Mouse (Mus musculus): ENCODE measurements around the gene Men1. TPM values are rescaled to one million over a fixed set of nuclear protein-coding genes. Genes with fewer than 3 reads are reported as not detected.
"Not testable (repeated sequence)": the region's sequence is repeated elsewhere in the genome, so short reads cannot be mapped to it uniquely, and the experiment has no call there.

Men1 gene
- polyA plus RNA-seq, 1 experiment from 2014 or later, result 42.1 TPM

GRCm38 (mm10) chr19:6310181-6310580 lies 24.6 kb upstream of the Men1 start:
- Histone ChIP-seq H3K9me3 (ENCODE audit: low read length) (no peaks in the 10 kb centered on the region), H3K27ac (ENCODE audit: low read length) (no peak overlapping the region), H3K4me3 (ENCODE audit: low read depth, low read length) (no peak overlapping the region), H3K4me2 (replicated peaks; ENCODE audit: low read depth, low read length) (no peak overlapping the region), H3K27me3 (replicated peaks; ENCODE audit: insufficient read depth, low read length) (no peaks in the 10 kb centered on the region), H3K9ac (replicated peaks; ENCODE audit: low read depth) (no peak overlapping the region), H3K36me3 (ENCODE audit: insufficient read depth, low read length) (peaks cover 10% of the 10 kb centered on the region; the same call in 1 of the 2 replicates), H3K4me1 (ENCODE audit: insufficient read depth, low read depth, low read length) (peaks cover 5% of the 10 kb centered on the region)
- DNase-seq (ENCODE audit: low spot score) (no peak), ATAC-seq (no peak)
- no peak for TF ChIP-seq EP300 (IDR thresholded peaks at IDR 0.05)
- TF ChIP-seq CTCF (IDR thresholded peaks at IDR 0.05), result no peak
- 93% methylated on average over 5 of the region's 5 CpGs for WGBS

- H3K4me2 ChIP-seq (replicated peaks; ENCODE audit: low read depth, low read length); H3K4me3 ChIP-seq (ENCODE audit: low read depth, low read length); H3K9ac ChIP-seq (replicated peaks; ENCODE audit: low read depth); H3K27me3 ChIP-seq (replicated peaks; ENCODE audit: insufficient read depth, low read length); H3K27ac ChIP-seq (ENCODE audit: low read length); H3K9me3 ChIP-seq (ENCODE audit: low read length); ATAC-seq; H3K4me1 ChIP-seq (ENCODE audit: insufficient read depth, low read depth, low read length); DNase-seq (ENCODE audit: low spot score): not testable (repeated sequence)
- peaks cover 23% of the 10 kb centered on the region; the same call in 1 of the 2 replicates for H3K36me3 ChIP-seq (ENCODE audit: insufficient read depth, low read length)
- WGBS, result 81% methylated on average over 3 of the region's 3 CpGs
Measured at GRCm38 (mm10) chr19:6311783-6312182, 23.0 kb upstream of the Men1 start.

GRCm38 (mm10) chr19:6313796-6314195 lies 21.0 kb upstream of the Men1 start:
- H3K36me3 ChIP-seq (ENCODE audit: insufficient read depth, low read length), result peaks cover 42% of the 10 kb centered on the region

GRCm38 (mm10) chr19:6314513-6314912 lies 20.3 kb upstream of the Men1 start:
- DNase-seq (ENCODE audit: low spot score), result peak; percentile 89
- Histone ChIP-seq H3K9me3 (ENCODE audit: low read length) (no peaks in the 10 kb centered on the region), H3K4me2 (replicated peaks; ENCODE audit: low read depth, low read length) (no peak overlapping the region), H3K27me3 (replicated peaks; ENCODE audit: insufficient read depth, low read length) (no peaks in the 10 kb centered on the region), H3K9ac (replicated peaks; ENCODE audit: low read depth) (no peak overlapping the region), H3K36me3 (ENCODE audit: insufficient read depth, low read length) (peaks cover 42% of the 10 kb centered on the region), H3K4me3 (ENCODE audit: low read depth, low read length) (no peak overlapping the region), H3K4me1 (ENCODE audit: insufficient read depth, low read depth, low read length) (no peaks in the 10 kb centered on the region), H3K27ac (ENCODE audit: low read length) (peak overlapping the region; percentile 72)
- 49% methylated on average over 8 of the region's 8 CpGs for WGBS
- ATAC-seq, result peak; percentile 90
- TF ChIP-seq EP300 (IDR thresholded peaks at IDR 0.05) (no peak), CTCF (IDR thresholded peaks at IDR 0.05) (peak; percentile 24)

More at GRCm38 (mm10) chr19:6313796-6314195, 21.0 kb upstream of the Men1 start:
- H3K4me3 ChIP-seq (ENCODE audit: low read depth, low read length), result no peak overlapping the region
- WGBS, result 81% methylated on average over 8 of the region's 8 CpGs
- DNase-seq (ENCODE audit: low spot score) (no peak), ATAC-seq (no peak)
- no peak for TF ChIP-seq CTCF (IDR thresholded peaks at IDR 0.05)
- no peak for TF ChIP-seq EP300 (IDR thresholded peaks at IDR 0.05)
- H3K9me3 ChIP-seq (ENCODE audit: low read length), result no peaks in the 10 kb centered on the region
- no peaks in the 10 kb centered on the region for H3K27me3 ChIP-seq (replicated peaks; ENCODE audit: insufficient read depth, low read length)
- no peak overlapping the region for H3K4me2 ChIP-seq (replicated peaks; ENCODE audit: low read depth, low read length)
- H3K4me1 ChIP-seq (ENCODE audit: insufficient read depth, low read depth, low read length), result peaks cover 1% of the 10 kb centered on the region; the same call in 1 of the 2 replicates
- H3K9ac ChIP-seq (replicated peaks; ENCODE audit: low read depth), result no peak overlapping the region
- H3K27ac ChIP-seq (ENCODE audit: low read length), result peak overlapping the region; percentile 72

GRCm38 (mm10) chr19:6315573-6315972 lies 19.2 kb upstream of the Men1 start:
- Histone ChIP-seq H3K4me3 (ENCODE audit: low read depth, low read length) (no peak overlapping the region), H3K36me3 (ENCODE audit: insufficient read depth, low read length) (peaks cover 48% of the 10 kb centered on the region), H3K27me3 (replicated peaks; ENCODE audit: insufficient read depth, low read length) (no peaks in the 10 kb centered on the region), H3K27ac (ENCODE audit: low read length) (0 out of 2 replicates have a peak overlapping the region, but pooled peaks have one; percentile 72), H3K4me1 (ENCODE audit: insufficient read depth, low read depth, low read length) (no peaks in the 10 kb centered on the region), H3K9me3 (ENCODE audit: low read length) (no peaks in the 10 kb centered on the region), H3K4me2 (replicated peaks; ENCODE audit: low read depth, low read length) (no peak overlapping the region), H3K9ac (replicated peaks; ENCODE audit: low read depth) (no peak overlapping the region)
- DNase-seq (ENCODE audit: low spot score) (no peak), ATAC-seq (no peak)
- no peak for TF ChIP-seq CTCF (IDR thresholded peaks at IDR 0.05)
- TF ChIP-seq EP300 (IDR thresholded peaks at IDR 0.05), result no peak
- WGBS, result 80% methylated on average over 14 of the region's 14 CpGs

GRCm38 (mm10) chr19:6318145-6318544 lies 16.6 kb upstream of the Men1 start:
- H3K27me3 ChIP-seq (replicated peaks; ENCODE audit: insufficient read depth, low read length), result no peaks in the 10 kb centered on the region
- H3K4me3 ChIP-seq (ENCODE audit: low read depth, low read length), result no peak overlapping the region
- no peak overlapping the region for H3K4me2 ChIP-seq (replicated peaks; ENCODE audit: low read depth, low read length)
- TF ChIP-seq EP300 (IDR thresholded peaks at IDR 0.05), result no peak
- no peaks in the 10 kb centered on the region for H3K9me3 ChIP-seq (ENCODE audit: low read length)
- H3K9ac ChIP-seq (replicated peaks; ENCODE audit: low read depth), result no peak overlapping the region
- ATAC-seq (no peak), DNase-seq (ENCODE audit: low spot score) (no peak)
- peaks cover 47% of the 10 kb centered on the region for H3K36me3 ChIP-seq (ENCODE audit: insufficient read depth, low read length)
- no peaks in the 10 kb centered on the region for H3K4me1 ChIP-seq (ENCODE audit: insufficient read depth, low read depth, low read length)
- 88% methylated on average over 12 of the region's 12 CpGs for WGBS
- H3K27ac ChIP-seq (ENCODE audit: low read length), result no peak overlapping the region

GRCm38 (mm10) chr19:6321358-6321757 lies 13.4 kb upstream of the Men1 start:
- Histone ChIP-seq H3K27ac (ENCODE audit: low read length) (peak overlapping the region; percentile 26; the same call in 1 of the 2 replicates), H3K9me3 (ENCODE audit: low read length) (no peaks in the 10 kb centered on the region), H3K36me3 (ENCODE audit: insufficient read depth, low read length) (peaks cover 36% of the 10 kb centered on the region), H3K4me2 (replicated peaks; ENCODE audit: low read depth, low read length) (no peak overlapping the region), H3K9ac (replicated peaks; ENCODE audit: low read depth) (no peak overlapping the region), H3K27me3 (replicated peaks; ENCODE audit: insufficient read depth, low read length) (no peaks in the 10 kb centered on the region), H3K4me3 (ENCODE audit: low read depth, low read length) (no peak overlapping the region), H3K4me1 (ENCODE audit: insufficient read depth, low read depth, low read length) (no peaks in the 10 kb centered on the region)
- ATAC-seq (peak; percentile 10), DNase-seq (ENCODE audit: low spot score) (no peak)
- WGBS, result 70% methylated on average over 8 of the region's 8 CpGs
- TF ChIP-seq EP300 (IDR thresholded peaks at IDR 0.05) (no peak), CTCF (IDR thresholded peaks at IDR 0.05) (no peak)

Data from lung, postnatal 0 days (tissue).